Mouse (Mus musculus) midbrain, embryonic 10.5 days (tissue): ENCODE results near the gene Ube2r2. TPM values are rescaled to one million over a fixed set of nuclear protein-coding genes. Genes with fewer than 3 reads are reported as not detected.

Experiments used
- DNase-seq: peaks from one replicate; pipeline ENCODE4 v3.0.0-alpha.2; 2017; ENCODE audit warnings: low spot score
- H3K27ac ChIP-seq: fragments of 300-500 bp; sonication (generic); replicated peaks from 2 replicates; pipeline ENCODE4 v1.5.1; 2016; ENCODE audit warnings: mild to moderate bottlenecking
- H3K27me3 ChIP-seq: fragments of 300-500 bp; sonication (generic); 2 replicates; pipeline ENCODE4 v1.6.1; 2016; ENCODE audit warnings: low read depth, mild to moderate bottlenecking; ENCODE audit not compliant: poor library complexity, severe bottlenecking
- H3K36me3 ChIP-seq: fragments of 300-500 bp; sonication (generic); 2 replicates; pipeline ENCODE4 v1.6.1; 2016; ENCODE audit warnings: mild to moderate bottlenecking, moderate library complexity
- H3K4me1 ChIP-seq: fragments of 300-500 bp; sonication (generic); 2 replicates; pipeline ENCODE4 v1.6.1; 2016
- H3K4me3 ChIP-seq: fragments of 300-500 bp; sonication (generic); 2 replicates; pipeline ENCODE4 v1.5.1; 2016; ENCODE audit warnings: mild to moderate bottlenecking, moderate library complexity
- H3K9me3 ChIP-seq: fragments of 300-500 bp; sonication (generic); replicated peaks from 2 replicates; pipeline ENCODE4 v1.6.1; 2016; ENCODE audit warnings: mild to moderate bottlenecking
- WGBS: fragments of 180-500 bp; shearing (Covaris S2); methylation state at CpG from one replicate; pipeline ENCODE4 v1.1.7; 2016; 5-methylcytosine and 5-hydroxymethylcytosine counted together
- polyA plus RNA-seq: library from polyadenylated mRNA; unstranded; fragments of >200 nt; fragmentation: Nextera tagmentation; extraction: Ambion mirVana; gene quantifications from 2 replicates; pipeline ENCODE4 v1.2.1, GENCODE M21; 2016

Gene Ube2r2
- polyA plus RNA-seq, 1 experiment from 2014 or later, result 81.8 TPM

DNA sequence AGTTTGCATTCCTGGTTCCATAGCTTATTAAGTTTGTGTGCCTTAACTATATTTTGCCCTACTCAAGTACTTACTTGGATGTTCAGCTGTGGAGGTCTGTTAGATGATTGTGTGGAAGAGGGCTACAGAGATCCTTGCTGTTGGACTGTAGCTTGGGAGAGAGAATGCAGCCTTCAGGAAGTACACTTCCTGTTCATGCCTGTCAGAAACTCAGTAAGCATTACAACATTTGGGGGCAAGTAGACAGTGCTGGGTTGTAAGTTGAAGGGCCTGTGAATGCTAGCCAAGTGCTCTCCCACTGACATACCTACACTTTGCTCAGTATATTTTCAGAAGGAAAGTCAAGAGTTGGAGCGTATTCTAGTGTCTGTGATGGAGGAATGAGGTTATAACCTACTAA is 22.7 kb downstream of the Ube2r2 start:
- 91% methylated on average over 1 of the region's 1 CpGs for WGBS
- H3K27me3 ChIP-seq, result no peaks in the 10 kb centered on the region

DNA sequence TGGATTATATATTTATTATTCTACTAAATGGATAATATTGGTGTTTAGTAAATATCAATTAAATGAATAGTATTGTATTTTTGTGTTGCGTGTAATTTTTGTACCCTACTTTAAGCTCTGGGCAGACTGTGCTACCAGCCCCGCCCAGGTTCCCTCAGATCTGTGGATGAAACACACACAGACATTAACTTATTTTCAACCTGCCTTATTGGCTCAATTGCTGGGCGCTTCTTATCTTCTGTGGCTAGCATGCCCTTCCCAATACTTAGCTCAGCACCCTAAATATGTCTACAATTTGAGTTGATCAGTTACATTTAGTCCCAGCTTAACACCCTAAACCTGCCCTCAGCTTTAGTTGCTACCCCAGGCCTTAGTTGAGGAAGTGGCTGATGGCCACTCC is 25.7 kb downstream of the Ube2r2 start:
- Histone ChIP-seq H3K9me3 (no peaks in the 10 kb centered on the region), H3K27me3 (no peaks in the 10 kb centered on the region), H3K4me1 (peaks cover 14% of the 10 kb centered on the region), H3K27ac (no peak overlapping the region), H3K4me3 (no peak overlapping the region), H3K36me3 (peaks cover 8% of the 10 kb centered on the region; the same call in 1 of the 2 replicates)
- 94% methylated on average over 3 of the region's 3 CpGs for WGBS
- DNase-seq, result no peak

More for the DNA sequence above, 22.7 kb downstream of the Ube2r2 start:
- no peak overlapping the region for H3K4me3 ChIP-seq
- DNase-seq, result no peak
- no peaks in the 10 kb centered on the region for H3K9me3 ChIP-seq
- no peak overlapping the region for H3K27ac ChIP-seq
- 0 out of 2 replicates have a peak, but pooled peaks cover 4% of the 10 kb centered on the region for H3K36me3 ChIP-seq
- no peaks in the 10 kb centered on the region; the same call in 1 of the 2 replicates for H3K4me1 ChIP-seq

DNA sequence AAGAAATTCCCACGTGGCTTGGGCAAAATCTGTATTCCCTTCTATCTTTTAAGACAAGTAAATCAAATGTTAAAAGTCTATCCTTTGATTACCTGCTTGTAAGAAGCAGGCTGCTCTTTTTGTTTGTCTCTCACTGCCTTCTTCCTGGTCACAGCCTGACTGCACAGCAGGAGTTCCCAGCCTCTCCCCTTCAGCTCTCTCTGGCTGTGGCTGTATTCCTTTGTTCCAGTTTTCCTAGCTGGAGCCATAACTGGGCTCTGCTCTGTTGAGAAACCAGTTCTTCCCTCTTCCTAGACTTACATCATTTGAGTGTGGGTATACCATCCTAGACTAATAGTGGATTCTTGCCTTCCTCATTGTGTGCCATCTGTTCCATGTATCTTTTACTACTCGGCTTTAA is 29.4 kb downstream of the Ube2r2 start:
- Histone ChIP-seq H3K4me3 (no peak overlapping the region), H3K36me3 (peaks cover 28% of the 10 kb centered on the region), H3K27ac (peak overlapping the region; percentile 59; the same call in 1 of the 2 replicates), H3K4me1 (peaks cover 14% of the 10 kb centered on the region), H3K9me3 (no peaks in the 10 kb centered on the region), H3K27me3 (no peaks in the 10 kb centered on the region)
- WGBS, result 31% methylated on average over 2 of the region's 2 CpGs
- DNase-seq, result no peak

DNA sequence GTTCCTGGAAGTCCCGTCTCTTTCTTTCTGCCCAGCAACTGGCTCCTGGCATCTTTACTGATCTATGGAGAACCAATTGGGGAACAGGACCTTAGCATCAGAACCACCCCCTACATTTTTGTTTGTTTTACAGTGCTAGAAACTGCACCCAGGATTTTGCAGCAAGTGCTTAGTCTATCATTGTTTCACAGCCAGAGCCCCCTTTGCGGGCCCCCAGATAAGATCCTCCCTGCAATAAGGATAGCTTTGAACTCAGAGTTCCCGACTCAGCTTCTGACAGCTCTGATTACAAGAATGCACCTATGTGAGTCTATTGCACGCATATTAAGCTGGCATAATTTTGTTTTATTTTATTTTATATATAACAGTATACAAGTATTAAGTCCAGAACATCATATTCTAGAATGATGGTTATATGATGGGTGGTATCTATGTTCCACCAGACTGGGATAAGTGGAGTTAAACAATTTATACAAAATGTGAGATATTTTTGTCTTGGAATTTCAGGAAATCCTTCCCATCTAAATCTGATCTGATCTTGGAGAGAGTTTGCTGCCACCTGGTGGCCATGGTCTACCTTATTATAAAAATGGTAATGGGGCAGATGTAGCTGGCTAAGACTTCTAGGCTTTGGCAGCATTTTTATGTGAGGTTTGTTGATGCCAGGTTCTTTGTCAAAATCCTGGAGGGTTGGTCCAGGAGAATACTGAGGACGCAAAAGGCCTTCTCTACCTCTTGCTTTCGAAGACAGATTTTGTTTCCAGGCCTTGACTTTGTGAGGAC is 30.3 kb downstream of the Ube2r2 start:
- 82% methylated on average over 6 of the region's 6 CpGs for WGBS
- H3K36me3 ChIP-seq, result peaks cover 32% of the 10 kb centered on the region
- H3K9me3 ChIP-seq, result no peaks in the 10 kb centered on the region
- H3K27me3 ChIP-seq, result no peaks in the 10 kb centered on the region
- H3K4me1 ChIP-seq, result peaks cover 14% of the 10 kb centered on the region
- DNase-seq, result peak; percentile 60
- no peak overlapping the region; the same call in 1 of the 2 replicates for H3K27ac ChIP-seq
- no peak overlapping the region for H3K4me3 ChIP-seq

DNA sequence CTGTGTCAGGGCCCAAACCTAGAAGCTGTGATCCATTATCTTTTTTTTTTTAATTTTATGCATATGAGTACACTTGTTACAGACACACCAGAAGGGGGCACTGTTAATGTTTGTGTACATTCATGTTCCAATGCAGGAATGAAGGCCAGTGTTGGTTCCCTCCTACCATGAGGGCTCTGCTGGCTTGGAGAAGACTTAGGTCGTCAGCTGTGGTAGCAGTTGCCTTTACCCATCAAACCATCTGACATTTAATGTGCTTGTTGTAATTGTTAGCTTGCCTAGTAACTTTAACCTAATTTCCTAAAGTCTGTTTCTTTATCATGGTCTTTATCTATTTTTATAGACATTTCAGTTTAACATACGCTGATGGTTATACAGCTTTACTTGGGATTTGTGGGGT is 35.4 kb downstream of the Ube2r2 start:
- peaks cover 47% of the 10 kb centered on the region for H3K36me3 ChIP-seq
- H3K4me3 ChIP-seq, result no peak overlapping the region
- 95% methylated on average over 2 of the region's 2 CpGs for WGBS
- no peaks in the 10 kb centered on the region for H3K27me3 ChIP-seq
- H3K27ac ChIP-seq, result no peak overlapping the region
- H3K4me1 ChIP-seq, result no peaks in the 10 kb centered on the region
- no peaks in the 10 kb centered on the region for H3K9me3 ChIP-seq
- no peak for DNase-seq

DNA sequence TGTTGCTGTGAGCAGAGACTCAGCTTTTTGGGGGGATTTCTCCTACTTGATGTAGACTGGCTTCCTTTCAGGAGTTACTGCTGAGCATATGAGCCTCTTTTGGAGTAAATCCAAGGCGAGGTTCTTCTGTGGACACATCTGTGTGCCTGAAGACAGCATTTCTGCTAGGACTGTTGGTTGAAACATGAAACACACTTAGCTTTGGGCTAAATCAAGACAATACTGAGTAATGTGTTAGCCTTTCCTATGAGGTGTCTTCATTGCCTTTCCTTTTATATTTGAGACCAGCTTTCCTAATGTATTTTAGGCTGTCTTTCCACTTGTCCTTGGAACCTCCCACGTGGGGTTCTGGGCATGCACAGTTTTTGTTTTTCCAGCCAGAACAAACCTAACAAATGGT is 39.1 kb downstream of the Ube2r2 start:
- 87% methylated on average over 2 of the region's 2 CpGs for WGBS
- peaks cover 59% of the 10 kb centered on the region for H3K36me3 ChIP-seq

DNA sequence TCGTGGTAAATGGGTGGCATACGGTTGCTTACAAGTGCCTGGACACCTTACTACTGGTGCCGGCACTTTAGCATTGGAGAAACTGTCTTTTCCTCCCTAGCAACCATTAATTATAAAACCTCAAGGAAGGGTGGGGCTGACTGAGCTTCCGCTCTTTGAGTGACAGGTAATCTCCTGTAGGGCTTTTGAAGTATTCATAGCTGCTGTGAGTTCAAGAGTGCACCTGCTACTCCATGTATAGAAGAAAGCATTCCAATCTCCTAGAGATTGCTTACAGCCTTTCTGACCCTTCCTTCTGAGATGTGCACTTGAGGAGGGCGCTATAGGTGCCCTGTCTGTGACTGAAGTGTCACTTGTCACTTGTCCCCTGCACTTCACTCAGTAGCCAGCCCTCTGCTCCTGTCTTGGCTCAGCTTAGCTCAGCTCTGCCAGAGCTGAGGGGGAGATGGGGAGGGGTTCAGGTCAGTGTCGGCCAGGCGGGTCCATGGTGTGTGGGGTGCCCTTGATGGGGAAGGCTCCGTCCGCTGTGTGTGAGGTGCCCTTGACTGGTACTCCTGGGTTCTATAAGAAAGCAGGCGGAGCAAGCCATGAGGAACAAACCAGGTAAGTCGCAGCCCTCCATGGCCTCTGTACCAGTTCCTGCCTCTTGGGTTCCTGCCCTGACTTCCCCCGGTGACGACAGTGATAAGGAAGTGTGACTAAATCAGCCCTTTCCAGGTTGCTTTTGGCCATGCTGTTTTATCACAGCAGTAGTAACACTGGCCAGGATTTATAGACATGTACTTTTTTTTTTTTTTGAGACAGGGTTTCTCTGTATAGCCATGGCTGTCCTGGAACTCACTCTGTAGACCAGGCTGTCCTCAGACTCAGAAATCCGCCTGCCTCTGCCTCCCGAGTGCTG is 44.5 kb downstream of the Ube2r2 start:
- no peak for DNase-seq
- Histone ChIP-seq H3K27ac (no peak overlapping the region), H3K9me3 (no peaks in the 10 kb centered on the region), H3K4me1 (no peaks in the 10 kb centered on the region), H3K36me3 (peaks cover 82% of the 10 kb centered on the region), H3K4me3 (no peak overlapping the region), H3K27me3 (no peaks in the 10 kb centered on the region)
- 93% methylated on average over 15 of the region's 15 CpGs for WGBS

More for the DNA sequence above, 39.1 kb downstream of the Ube2r2 start:
- Histone ChIP-seq H3K9me3 (no peaks in the 10 kb centered on the region), H3K4me3 (no peak overlapping the region), H3K27ac (no peak overlapping the region), H3K4me1 (no peaks in the 10 kb centered on the region), H3K27me3 (no peaks in the 10 kb centered on the region)
- DNase-seq, result no peak

DNA sequence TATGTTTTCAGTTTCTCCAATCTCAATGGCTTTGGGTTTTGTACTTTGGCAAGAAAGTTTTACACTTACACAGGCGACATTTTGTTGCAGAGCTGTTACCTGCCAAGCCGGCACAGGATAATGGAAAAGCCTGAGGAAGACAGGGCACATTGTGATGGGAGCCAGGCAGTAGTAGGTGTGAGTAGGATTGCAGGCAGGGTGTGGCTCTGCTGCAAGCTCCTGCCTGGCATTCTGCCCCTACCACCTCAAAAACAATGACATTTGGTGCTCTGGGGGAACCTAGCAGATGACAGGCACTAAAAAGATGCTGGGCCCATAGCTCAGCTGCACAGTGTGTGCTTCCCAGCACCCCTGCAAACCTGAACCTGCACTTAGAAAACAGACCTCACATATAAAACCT is 54.3 kb downstream of the Ube2r2 start:
- Histone ChIP-seq H3K9me3 (no peaks in the 10 kb centered on the region), H3K4me1 (no peaks in the 10 kb centered on the region), H3K27ac (no peak overlapping the region), H3K36me3 (peaks cover 95% of the 10 kb centered on the region), H3K4me3 (no peak overlapping the region), H3K27me3 (no peaks in the 10 kb centered on the region)
- 93% methylated on average over 2 of the region's 2 CpGs for WGBS
- DNase-seq, result no peak

DNA sequence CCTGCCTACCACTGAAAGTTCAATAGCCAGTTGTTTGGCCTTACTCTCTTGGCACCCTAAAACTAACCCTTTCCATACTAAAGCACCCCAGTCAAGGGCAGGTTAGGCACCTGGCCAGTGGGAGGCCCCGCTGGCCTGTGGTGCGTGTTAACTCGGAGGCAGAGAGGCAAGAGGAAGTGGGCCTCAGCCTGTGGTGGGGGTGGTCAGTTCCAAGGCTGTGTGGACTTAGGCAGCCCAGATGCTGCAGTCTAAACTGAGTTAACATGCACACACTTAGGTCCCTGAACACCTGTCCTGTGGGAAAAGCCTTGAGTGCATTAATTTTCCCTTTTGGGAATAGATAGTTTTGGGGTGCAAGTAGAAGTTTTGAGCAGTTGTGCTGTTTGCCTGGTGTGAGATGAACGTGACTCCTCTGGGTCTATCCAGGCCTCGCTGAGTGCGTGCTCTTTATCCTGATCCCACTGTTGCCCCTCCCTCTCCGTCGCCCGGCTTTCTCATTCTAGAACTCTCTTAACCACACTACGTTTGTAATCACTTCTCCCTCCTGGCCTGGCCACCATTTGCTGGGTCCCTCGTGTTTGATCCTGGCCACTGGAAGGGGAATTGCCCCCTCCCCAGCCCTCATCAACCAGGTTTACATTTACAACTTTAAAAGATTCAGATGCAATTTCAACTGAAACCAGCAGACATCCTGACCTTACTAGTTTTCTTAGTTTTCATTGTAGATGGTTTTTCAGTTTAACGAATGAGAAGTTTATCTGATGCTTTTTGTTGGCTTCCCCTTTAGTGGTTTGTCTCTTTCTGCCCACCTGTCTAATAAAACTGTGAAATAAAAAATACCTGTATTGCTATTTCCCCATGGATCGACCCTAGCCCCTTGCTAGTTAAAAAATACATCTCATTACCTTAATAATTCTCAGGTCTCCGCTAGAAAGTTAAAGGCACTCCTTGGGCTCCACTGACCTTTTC is 57.3 kb downstream of the Ube2r2 start:
- WGBS, result 77% methylated on average over 14 of the region's 14 CpGs
- peaks cover 99% of the 10 kb centered on the region for H3K36me3 ChIP-seq

DNA sequence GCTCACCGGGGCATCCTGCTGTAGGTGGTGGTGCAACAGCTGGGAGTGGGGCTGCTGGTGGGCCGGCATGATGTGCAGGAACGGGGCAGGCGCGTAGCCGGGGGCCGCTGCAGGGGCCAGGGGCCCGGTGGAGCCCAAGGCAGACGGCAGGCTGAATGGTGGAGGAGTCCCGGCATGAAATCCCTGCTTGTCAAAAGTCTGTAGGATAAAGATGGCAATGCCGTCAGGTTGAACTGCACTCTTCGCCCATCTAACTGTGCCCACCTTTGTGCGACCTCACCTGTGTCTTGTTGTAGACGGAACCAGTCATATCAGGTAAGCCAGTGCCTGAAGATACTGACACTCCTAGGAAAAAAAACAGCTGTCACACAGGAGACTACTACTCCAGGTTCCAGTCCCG is 59.8 kb downstream of the Ube2r2 start:
- WGBS, result 92% methylated on average over 15 of the region's 15 CpGs
- Histone ChIP-seq H3K27ac (no peak overlapping the region), H3K9me3 (no peaks in the 10 kb centered on the region), H3K4me1 (no peaks in the 10 kb centered on the region), H3K4me3 (no peak overlapping the region), H3K36me3 (peaks cover 99% of the 10 kb centered on the region), H3K27me3 (no peaks in the 10 kb centered on the region)
- DNase-seq, result no peak

More for the DNA sequence above, 57.3 kb downstream of the Ube2r2 start:
- DNase-seq, result no peak
- Histone ChIP-seq H3K27ac (no peak overlapping the region), H3K27me3 (no peaks in the 10 kb centered on the region), H3K4me1 (no peaks in the 10 kb centered on the region), H3K4me3 (no peak overlapping the region), H3K9me3 (no peaks in the 10 kb centered on the region)

DNA sequence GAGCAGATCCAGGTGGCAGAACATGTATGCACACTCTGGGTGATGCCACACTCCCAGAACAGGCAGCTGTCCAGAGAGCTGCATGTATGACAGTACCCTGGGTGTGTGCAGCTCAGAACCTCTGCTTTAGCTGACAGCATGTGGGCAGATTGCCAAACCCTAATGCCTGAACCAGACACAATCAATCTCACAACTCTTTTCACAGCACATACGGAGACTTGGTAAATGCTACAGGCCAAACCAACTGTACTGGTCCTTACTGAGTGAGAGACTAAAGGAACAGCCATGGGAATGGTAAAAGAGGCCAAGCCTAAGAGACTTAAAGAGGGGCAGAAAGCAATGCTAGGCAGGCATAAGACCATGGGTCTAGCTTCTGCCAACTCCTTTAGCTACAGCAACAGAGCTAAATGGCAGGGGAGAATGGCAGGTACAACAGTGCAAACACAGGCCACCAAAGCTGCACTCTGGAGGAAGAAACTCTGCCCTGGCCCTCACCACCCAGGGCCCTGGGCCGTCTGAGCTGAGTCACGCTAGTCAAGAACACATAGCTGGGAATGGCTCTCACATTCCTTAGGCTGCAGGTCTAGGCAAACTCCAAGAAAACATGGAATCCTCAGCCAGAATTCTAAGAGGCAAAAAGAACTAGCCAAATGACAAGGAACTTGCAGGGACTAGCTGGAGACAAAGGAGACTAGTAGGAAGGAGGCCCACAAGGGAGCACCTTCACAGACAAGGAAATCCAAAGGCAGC is 61.5 kb downstream of the Ube2r2 start:
- H3K27me3 ChIP-seq, result no peaks in the 10 kb centered on the region
- H3K4me1 ChIP-seq, result no peaks in the 10 kb centered on the region
- H3K36me3 ChIP-seq, result peaks cover 100% of the 10 kb centered on the region
- DNase-seq, result no peak
- WGBS, result 88% methylated on average over 3 of the region's 3 CpGs
- no peak overlapping the region for H3K4me3 ChIP-seq
- no peaks in the 10 kb centered on the region for H3K9me3 ChIP-seq
- no peak overlapping the region for H3K27ac ChIP-seq
